Comparison of ENCODE assay signal across 9 mouse cellular contexts in the genomic region with DNA sequence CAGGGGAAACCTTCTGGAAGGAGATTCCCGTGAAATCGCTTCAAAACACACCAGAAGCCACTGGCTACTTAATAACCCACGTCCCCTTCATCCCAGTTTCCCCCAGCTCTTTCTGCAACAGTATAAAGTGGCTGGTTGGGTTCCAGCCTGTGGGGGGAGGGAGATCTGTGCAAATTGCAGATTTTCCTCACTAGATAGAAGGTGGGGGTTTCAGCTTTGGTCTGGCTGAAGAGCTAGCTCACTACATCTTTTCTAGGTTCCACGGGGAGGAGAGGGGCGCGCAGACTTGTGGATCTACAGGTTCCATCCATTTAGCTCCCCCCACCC. TPM values are rescaled to one million over a fixed set of nuclear protein-coding genes. Genes with fewer than 3 reads are reported as not detected.
DNase-seq lines count a peak whose midpoint lies in the region; ATAC-seq and TF ChIP-seq lines count a peak whose summit lies in the region.
"Had no signal": no experiment of that assay in that cellular context is flagged by ENCODE, and none has a peak within 500 bp of the region (broad histone marks: within the 10 kb centered on the region; RNA-seq: fewer than 3 reads in every experiment).

No protein-coding gene starts in this region.

- no peak overlapping the region for H3K27ac ChIP-seq in kidney, embryonic 15.5 days
- H3K27ac ChIP-seq in embryonic fibroblast, embryonic 13.5 days (ENCODE audit: insufficient read depth, low read length), result no peak overlapping the region
- no peak overlapping the region for H3K27ac ChIP-seq in limb, embryonic 13.5 days
- H3K27ac ChIP-seq in stomach, embryonic 15.5 days, result no peak overlapping the region

- peaks cover 24% of the 10 kb centered on the region; the same call in 1 of the 2 replicates for H3K27me3 ChIP-seq in kidney, embryonic 15.5 days
- peaks cover 52% of the 10 kb centered on the region for H3K27me3 ChIP-seq in E14TG2a.4 (ENCODE audit: insufficient read depth, low read length)
- H3K27me3 ChIP-seq in limb, embryonic 13.5 days, result peaks cover 30% of the 10 kb centered on the region
- H3K27me3 ChIP-seq in stomach, embryonic 15.5 days (replicated peaks), result peaks cover 14% of the 10 kb centered on the region

- no peak for TF ChIP-seq POLR2A in embryonic fibroblast, embryonic 13.5 days (IDR thresholded peaks at IDR 0.05; ENCODE audit: low read depth, low read length)

- no peaks in the 10 kb centered on the region for H3K9me3 ChIP-seq in kidney, embryonic 15.5 days (replicated peaks)
- H3K9me3 ChIP-seq in E14TG2a.4 (ENCODE audit: low read length), result no peaks in the 10 kb centered on the region
- no peaks in the 10 kb centered on the region for H3K9me3 ChIP-seq in limb, embryonic 13.5 days
- H3K9me3 ChIP-seq in stomach, embryonic 15.5 days, result no peaks in the 10 kb centered on the region

- DNase-seq in kidney, adult 9 months, result no peak
- no peak for DNase-seq in gastrocnemius, postnatal 10 days

- 0 out of 2 replicates have a peak overlapping the region, but pooled peaks have one; percentile 45 for H3K9ac ChIP-seq in kidney, embryonic 15.5 days
- peak overlapping the region; percentile 78 for H3K9ac ChIP-seq in limb, embryonic 13.5 days
- no peak overlapping the region for H3K9ac ChIP-seq in stomach, embryonic 15.5 days

- H3K4me3 ChIP-seq in kidney, embryonic 15.5 days (replicated peaks), result peak overlapping the region; percentile 64
- peak overlapping the region; percentile 46 for H3K4me3 ChIP-seq in E14TG2a.4 (replicated peaks; ENCODE audit: low read length)
- 0 out of 2 replicates have a peak overlapping the region, but pooled peaks have one; percentile 16 for H3K4me3 ChIP-seq in embryonic fibroblast, embryonic 13.5 days (ENCODE audit: insufficient read depth, low read length)
- H3K4me3 ChIP-seq in limb, embryonic 13.5 days, result peak overlapping the region; percentile 67
- H3K4me3 ChIP-seq in stomach, embryonic 15.5 days (replicated peaks), result peak overlapping the region; percentile 60

- no peaks in the 10 kb centered on the region for H3K36me3 ChIP-seq in kidney, embryonic 15.5 days
- no peaks in the 10 kb centered on the region for H3K36me3 ChIP-seq in E14TG2a.4 (ENCODE audit: insufficient read depth, low read length)
- no peaks in the 10 kb centered on the region for H3K36me3 ChIP-seq in limb, embryonic 13.5 days
- no peaks in the 10 kb centered on the region for H3K36me3 ChIP-seq in stomach, embryonic 15.5 days

- ATAC-seq in kidney, embryonic 15.5 days (replicated peaks; ENCODE audit: low FRiP score), result peak; percentile 35
- no peak for ATAC-seq in limb, embryonic 13.5 days (ENCODE audit: low FRiP score, low read depth)
- no peak for ATAC-seq in stomach, embryonic 15.5 days (ENCODE audit: insufficient read depth, low FRiP score, low read depth)
- ATAC-seq in erythroblast, adult 5-6 weeks (replicated peaks; ENCODE audit: low FRiP score, poor library complexity, severe bottlenecking), result no peak
- ATAC-seq: Patski had no signal

- H3K4me1 ChIP-seq in kidney, embryonic 15.5 days, result peaks cover 20% of the 10 kb centered on the region
- peaks cover 16% of the 10 kb centered on the region for H3K4me1 ChIP-seq in E14TG2a.4 (replicated peaks; ENCODE audit: low read depth, low read length)
- no peaks in the 10 kb centered on the region for H3K4me1 ChIP-seq in embryonic fibroblast, embryonic 13.5 days (ENCODE audit: control insufficient read depth, insufficient read depth, low read length)
- peaks cover 12% of the 10 kb centered on the region for H3K4me1 ChIP-seq in limb, embryonic 13.5 days
- H3K4me1 ChIP-seq in stomach, embryonic 15.5 days, result peaks cover 4% of the 10 kb centered on the region; the same call in 1 of the 2 replicates

- WGBS in kidney, embryonic 15.5 days, result 0% methylated on average over 6 of the region's 6 CpGs
- WGBS in limb, embryonic 13.5 days, result under 1% methylated on average over 6 of the region's 6 CpGs
- under 1% methylated on average over 6 of the region's 6 CpGs for WGBS in stomach, embryonic 15.5 days

- TF ChIP-seq CTCF in E14TG2a.4 (conservative IDR thresholded peaks at IDR 0.05; ENCODE audit: low read length), result no peak
- no peak for TF ChIP-seq CTCF in embryonic fibroblast, embryonic 13.5 days (IDR thresholded peaks at IDR 0.05; ENCODE audit: borderline replicate concordance, insufficient read depth, low read length)

- peak overlapping the region; percentile 92 for H3K4me2 ChIP-seq in kidney, embryonic 15.5 days
- H3K4me2 ChIP-seq in limb, embryonic 13.5 days (replicated peaks), result peak overlapping the region; percentile 93
- peak overlapping the region; percentile 78 for H3K4me2 ChIP-seq in stomach, embryonic 15.5 days

RNA-seq across cellular contexts. Expression of a gene that starts 0.7 kb away (rescaled TPM):
- polyA plus RNA-seq in kidney, embryonic 15.5 days (2015; fragmentation: Nextera tagmentation; extraction: Ambion mirVana), result 4.6 and 4.7 TPM in 2 replicates
- polyA plus RNA-seq in embryonic fibroblast, embryonic 13.5 days (2011; ENCODE audit: insufficient read length, low read depth, missing spikeins), result 2.0 and 8.5 TPM in 2 replicates
- 4.0 and 4.4 TPM in 2 replicates for polyA plus RNA-seq in limb, embryonic 13.5 days (2015; fragmentation: Nextera tagmentation; extraction: Ambion mirVana)
- 5.8 and 6.2 TPM in 2 replicates for polyA plus RNA-seq in stomach, embryonic 15.5 days (2015; fragmentation: Nextera tagmentation; extraction: Ambion mirVana)
- 25.6 and 27.4 TPM in 2 replicates for total RNA-seq in erythroblast, adult 5-6 weeks (2015; ENCODE audit: low replicate concordance)
- 15.3 and 21.0 TPM in 2 replicates for total RNA-seq in erythroblast, adult 5-6 weeks (2017; ENCODE audit: low replicate concordance)
- total RNA-seq in gastrocnemius, postnatal 10 days (2021), result 10 to 100 TPM; 12.0 to 17.2 TPM

Comparison
In these comparisons a context has a peak if more than half of its experiments do, and no peak if none do; other contexts are left out.
1. H3K4me3 ChIP-seq: peak in every context shown above with its lines; median percentile 67 in limb, embryonic 13.5 days; 64 in kidney, embryonic 15.5 days; 60 in stomach, embryonic 15.5 days; 46 in E14TG2a.4; 16 in embryonic fibroblast, embryonic 13.5 days.